Mouse (Mus musculus): ENCODE measurements around the gene Senp8. TPM values are rescaled to one million over a fixed set of nuclear protein-coding genes. Genes with fewer than 3 reads are reported as not detected.
A peak's percentile ranks its signal among the peaks of the same experiment; 100 is the strongest.

The Senp8 gene
- total and polyA plus RNA-seq, 2 experiments from 2014 or later, result 3.2 to 4.7 TPM

- ATAC-seq, result no peak
- TF ChIP-seq CTCF (IDR thresholded peaks at IDR 0.05; ENCODE audit: low read depth), result no peak
- H3K36me3 ChIP-seq (ENCODE audit: insufficient read depth), result no peaks in the 10 kb centered on the region
Measured at GRCm38 (mm10) chr9:59749581-59750265, 787 bp downstream of the Senp8 start.

GRCm38 (mm10) chr9:59748969-59749368, 1.5 kb downstream of the Senp8 start:
- no peaks in the 10 kb centered on the region for H3K27me3 ChIP-seq (ENCODE audit: insufficient read depth, low read length)
- peaks cover 17% of the 10 kb centered on the region for H3K4me1 ChIP-seq (ENCODE audit: insufficient read depth)
- no peaks in the 10 kb centered on the region for H3K36me3 ChIP-seq (ENCODE audit: insufficient read depth)
- H3K9me3 ChIP-seq (ENCODE audit: low read length), result no peaks in the 10 kb centered on the region
- DNase-seq (no peak), ATAC-seq (no peak)
- H3K9ac ChIP-seq, result no peak overlapping the region
- WGBS, result 91% methylated on average over 11 of the region's 11 CpGs
- no peak overlapping the region for H3K4me3 ChIP-seq (ENCODE audit: low read depth, low read length)
- TF ChIP-seq CTCF (IDR thresholded peaks at IDR 0.05; ENCODE audit: low read depth), result no peak
- no peak overlapping the region for H3K4me2 ChIP-seq (ENCODE audit: low read depth)
- H3K27ac ChIP-seq (ENCODE audit: low read depth, low read length), result no peak overlapping the region

More at GRCm38 (mm10) chr9:59749581-59750265, 787 bp downstream of the Senp8 start:
- Histone ChIP-seq H3K9me3 (ENCODE audit: low read length) (no peaks in the 10 kb centered on the region), H3K27ac (ENCODE audit: low read depth, low read length) (peak overlapping the region; percentile 92), H3K4me3 (ENCODE audit: low read depth, low read length) (peak overlapping the region; percentile 96), H3K27me3 (ENCODE audit: insufficient read depth, low read length) (no peaks in the 10 kb centered on the region), H3K4me1 (ENCODE audit: insufficient read depth) (peaks cover 20% of the 10 kb centered on the region), H3K4me2 (ENCODE audit: low read depth) (peak overlapping the region; percentile 68), H3K9ac (peak overlapping the region; percentile 68)
- WGBS, result 33% methylated on average over 12 of the region's 12 CpGs
- DNase-seq, result peak; percentile 29

GRCm38 (mm10) chr9:59748387-59748786, 2.1 kb downstream of the Senp8 start:
- Histone ChIP-seq H3K27ac (ENCODE audit: low read depth, low read length) (no peak overlapping the region), H3K4me3 (ENCODE audit: low read depth, low read length) (no peak overlapping the region), H3K36me3 (ENCODE audit: insufficient read depth) (no peaks in the 10 kb centered on the region), H3K9ac (no peak overlapping the region), H3K27me3 (ENCODE audit: insufficient read depth, low read length) (no peaks in the 10 kb centered on the region), H3K4me2 (ENCODE audit: low read depth) (no peak overlapping the region), H3K9me3 (ENCODE audit: low read length) (no peaks in the 10 kb centered on the region), H3K4me1 (ENCODE audit: insufficient read depth) (peaks cover 13% of the 10 kb centered on the region; the same call in 1 of the 2 replicates)
- TF ChIP-seq CTCF (IDR thresholded peaks at IDR 0.05; ENCODE audit: low read depth), result no peak
- ATAC-seq (no peak), DNase-seq (no peak)
- 97% methylated on average over 2 of the region's 2 CpGs for WGBS

- Histone ChIP-seq H3K4me1 (ENCODE audit: insufficient read depth) (no peaks in the 10 kb centered on the region), H3K4me2 (ENCODE audit: low read depth) (no peak overlapping the region), H3K36me3 (ENCODE audit: insufficient read depth) (no peaks in the 10 kb centered on the region), H3K27ac (ENCODE audit: low read depth, low read length) (no peak overlapping the region), H3K27me3 (ENCODE audit: insufficient read depth, low read length) (no peaks in the 10 kb centered on the region), H3K9me3 (ENCODE audit: low read length) (no peaks in the 10 kb centered on the region), H3K9ac (no peak overlapping the region), H3K4me3 (ENCODE audit: low read depth, low read length) (no peak overlapping the region)
- DNase-seq, result no peak
- no peak for ATAC-seq
- 95% methylated on average over 3 of the region's 3 CpGs for WGBS
- TF ChIP-seq CTCF (IDR thresholded peaks at IDR 0.05; ENCODE audit: low read depth), result no peak
Measured at GRCm38 (mm10) chr9:59743903-59744302, 6.6 kb downstream of the Senp8 start.

- ATAC-seq (no peak), DNase-seq (no peak)
- TF ChIP-seq CTCF (IDR thresholded peaks at IDR 0.05; ENCODE audit: low read depth), result no peak
- no peaks in the 10 kb centered on the region for H3K4me1 ChIP-seq (ENCODE audit: insufficient read depth)
- no peak overlapping the region for H3K27ac ChIP-seq (ENCODE audit: low read depth, low read length)
- H3K9ac ChIP-seq, result no peak overlapping the region
- 95% methylated on average over 2 of the region's 2 CpGs for WGBS
- H3K9me3 ChIP-seq (ENCODE audit: low read length), result no peaks in the 10 kb centered on the region
- H3K4me3 ChIP-seq (ENCODE audit: low read depth, low read length), result no peak overlapping the region
- H3K27me3 ChIP-seq (ENCODE audit: insufficient read depth, low read length), result no peaks in the 10 kb centered on the region
- no peak overlapping the region for H3K4me2 ChIP-seq (ENCODE audit: low read depth)
- H3K36me3 ChIP-seq (ENCODE audit: insufficient read depth), result peaks cover 3% of the 10 kb centered on the region; the same call in 1 of the 2 replicates
Measured at GRCm38 (mm10) chr9:59740593-59740992, 9.9 kb downstream of the Senp8 start.

- no peak overlapping the region for H3K27ac ChIP-seq (ENCODE audit: low read depth, low read length)
- no peaks in the 10 kb centered on the region for H3K27me3 ChIP-seq (ENCODE audit: insufficient read depth, low read length)
- 69% methylated on average over 4 of the region's 4 CpGs for WGBS
- TF ChIP-seq CTCF (IDR thresholded peaks at IDR 0.05; ENCODE audit: low read depth), result no peak
- no peaks in the 10 kb centered on the region for H3K9me3 ChIP-seq (ENCODE audit: low read length)
- H3K36me3 ChIP-seq (ENCODE audit: insufficient read depth), result peaks cover 3% of the 10 kb centered on the region; the same call in 1 of the 2 replicates
- ATAC-seq, result no peak
- no peak overlapping the region for H3K4me3 ChIP-seq (ENCODE audit: low read depth, low read length)
- H3K4me2 ChIP-seq (ENCODE audit: low read depth), result no peak overlapping the region
- H3K9ac ChIP-seq, result no peak overlapping the region
- no peaks in the 10 kb centered on the region for H3K4me1 ChIP-seq (ENCODE audit: insufficient read depth)
- no peak for DNase-seq
Measured at GRCm38 (mm10) chr9:59735394-59735793, 15.1 kb downstream of the Senp8 start.

GRCm38 (mm10) chr9:59733075-59733474, 17.4 kb downstream of the Senp8 start:
- Histone ChIP-seq H3K4me3 (ENCODE audit: low read depth, low read length) (no peak overlapping the region), H3K9ac (no peak overlapping the region), H3K9me3 (ENCODE audit: low read length) (no peaks in the 10 kb centered on the region), H3K36me3 (ENCODE audit: insufficient read depth) (peaks cover 3% of the 10 kb centered on the region; the same call in 1 of the 2 replicates), H3K4me2 (ENCODE audit: low read depth) (no peak overlapping the region), H3K27me3 (ENCODE audit: insufficient read depth, low read length) (no peaks in the 10 kb centered on the region), H3K4me1 (ENCODE audit: insufficient read depth) (no peaks in the 10 kb centered on the region), H3K27ac (ENCODE audit: low read depth, low read length) (no peak overlapping the region)
- no peak for ATAC-seq
- TF ChIP-seq CTCF (IDR thresholded peaks at IDR 0.05; ENCODE audit: low read depth), result no peak
- DNase-seq, result no peak
- WGBS, result 80% methylated on average over 6 of the region's 6 CpGs
